Mouse (Mus musculus) midbrain, embryonic 14.5 days (tissue): Measurements from ENCODE around the gene Sfrp4. TPM values are rescaled to one million over a fixed set of nuclear protein-coding genes. Genes with fewer than 3 reads are reported as not detected.
"Not testable (repeated sequence)": the region's sequence is repeated elsewhere in the genome, so short reads cannot be mapped to it uniquely, and the experiment has no call there.

ENCODE experiments used
- ATAC-seq: fragments of 200-750 bp; cut with Nextera tagmentation; 2 replicates; pipeline ENCODE4 v1.8.0; 2017; ENCODE audit warnings: moderate number of reproducible peaks, moderate library complexity; ENCODE audit not compliant: low FRiP score, low TSS enrichment
- DNase-seq: peaks from one replicate; pipeline ENCODE4 v3.0.0-alpha.2; 2015
- H3K27ac ChIP-seq: fragments of 300-500 bp; sonication (generic); replicated peaks from 2 replicates; pipeline ENCODE4 v1.5.1; 2014; ENCODE audit warnings: mild to moderate bottlenecking, low read depth, low read length, moderate library complexity
- H3K27me3 ChIP-seq: fragments of 300-500 bp; sonication (generic); 2 replicates; pipeline ENCODE4 v1.6.1; 2014; ENCODE audit warnings: low read length, control low read depth, mixed read lengths; ENCODE audit not compliant: control insufficient read depth, insufficient read depth
- H3K36me3 ChIP-seq: fragments of 300-500 bp; sonication (generic); 2 replicates; pipeline ENCODE4 v1.6.1; 2014; ENCODE audit warnings: low read length, control low read depth; ENCODE audit not compliant: control insufficient read depth, insufficient read depth
- H3K4me1 ChIP-seq: fragments of 300-500 bp; sonication (generic); 2 replicates; pipeline ENCODE4 v1.6.1; 2014; ENCODE audit warnings: mild to moderate bottlenecking, antibody characterized with exemption, low read length, control low read depth; ENCODE audit not compliant: control insufficient read depth, insufficient read depth
- H3K4me2 ChIP-seq: fragments of 300-500 bp; sonication (generic); 2 replicates; pipeline ENCODE4 v1.6.1; 2014; ENCODE audit warnings: mild to moderate bottlenecking, low read length, moderate library complexity
- H3K4me3 ChIP-seq: fragments of 300-500 bp; sonication (generic); replicated peaks from 2 replicates; pipeline ENCODE4 v1.5.1; 2014; ENCODE audit warnings: low read depth, low read length
- H3K9ac ChIP-seq: fragments of 300-500 bp; sonication (generic); replicated peaks from 2 replicates; pipeline ENCODE4 v1.6.1; 2014; ENCODE audit warnings: mild to moderate bottlenecking, low read length, moderate library complexity
- H3K9me3 ChIP-seq: fragments of 300-500 bp; sonication (generic); 2 replicates; pipeline ENCODE4 v1.6.1; 2016; ENCODE audit warnings: low read length, control low read depth, mixed read lengths; ENCODE audit not compliant: control insufficient read depth
- WGBS: fragments of 180-500 bp; shearing (Covaris S2); extraction: QIAGEN DNeasy Blood & Tissue Kit; methylation state at CpG from one replicate; pipeline ENCODE4 v1.1.7; 2014; 5-methylcytosine and 5-hydroxymethylcytosine counted together
- polyA plus RNA-seq: library from polyadenylated mRNA; unstranded; fragments of >200 nt; fragmentation: Nextera tagmentation; extraction: Ambion mirVana; gene quantifications from 2 replicates; pipeline ENCODE4 v1.2.1, GENCODE M21; 2014

The Sfrp4 gene
- 2.5 and 2.7 TPM in 2 replicates for polyA plus RNA-seq

DNA sequence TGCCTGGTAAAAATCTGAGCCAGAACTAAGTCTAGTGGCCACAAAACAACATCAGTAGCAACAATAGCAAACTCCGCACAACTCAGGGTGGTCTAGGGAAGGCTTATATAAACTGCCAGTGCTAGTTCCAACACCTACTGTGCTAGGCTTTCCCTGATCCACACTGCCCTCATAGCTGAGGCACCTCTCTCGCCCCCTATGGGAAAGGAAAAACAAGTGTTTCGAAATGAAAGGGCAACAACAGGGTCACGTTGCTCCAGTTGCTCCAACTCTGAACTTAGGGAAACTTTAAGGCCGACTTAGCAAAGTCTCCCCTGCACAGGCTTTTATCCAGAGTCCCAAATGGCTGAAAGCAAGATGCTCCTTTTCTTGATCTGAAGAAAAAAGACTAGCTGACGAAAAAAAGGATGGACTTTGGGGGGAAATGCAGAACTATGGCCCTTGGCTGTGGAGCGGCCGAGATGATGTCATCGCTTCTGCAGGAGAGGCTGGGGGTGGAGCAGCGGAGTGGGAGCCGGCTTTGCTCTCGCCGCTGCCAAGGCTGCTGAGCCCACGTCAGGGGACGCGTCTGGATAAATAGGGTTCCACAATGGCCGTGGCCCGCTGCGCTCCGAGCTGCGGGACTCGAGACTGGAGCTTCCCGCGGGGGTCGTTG, at the start of gene Sfrp4:
Gene Sfrp4, plus strand, starts transcription at position 532 of the 655 bp plus-strand sequence.
- Histone ChIP-seq H3K27ac (no peak within 1 kb of the TSS), H3K4me3 (peak within 1 kb of the TSS; percentile 53), H3K27me3 (no peaks in the 10 kb centered on the region), H3K4me2 (peak within 1 kb of the TSS; percentile 93), H3K9me3 (no peaks in the 10 kb centered on the region), H3K4me1 (peaks cover 11% of the 10 kb centered on the region; the same call in 1 of the 2 replicates), H3K9ac (peak within 1 kb of the TSS; percentile 58), H3K36me3 (no peaks in the 10 kb centered on the region)
- DNase-seq (peak; percentile 78), ATAC-seq (peak; percentile 35; the same call in 1 of the 2 replicates)
- WGBS: 3% methylated on average over 25 of the region's 25 CpGs

DNA sequence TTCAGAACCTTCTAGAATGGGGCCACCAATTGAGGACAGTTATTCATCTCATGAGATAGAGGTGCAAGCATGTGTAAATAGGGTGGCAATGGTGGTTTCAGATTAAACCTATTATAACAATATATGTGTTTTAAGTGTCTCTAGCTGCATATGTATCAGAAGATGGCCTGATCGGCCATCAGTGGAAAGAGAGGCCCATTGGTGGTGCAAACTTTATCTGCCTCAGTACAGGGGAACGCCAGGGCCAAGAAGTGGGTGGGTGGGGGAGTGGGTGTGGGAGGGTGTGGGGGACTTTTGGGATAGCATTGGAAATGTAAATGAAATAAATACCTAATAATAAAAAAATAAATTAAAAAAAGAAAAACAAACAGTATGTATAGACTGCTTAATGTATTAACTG, 48.2 kb upstream of the Sfrp4 start:
- H3K9ac ChIP-seq, H3K4me3 ChIP-seq, H3K27me3 ChIP-seq, H3K4me2 ChIP-seq, H3K9me3 ChIP-seq, H3K36me3 ChIP-seq, ATAC-seq, H3K4me1 ChIP-seq, DNase-seq, H3K27ac ChIP-seq: not testable (repeated sequence)
- WGBS: 90% methylated on average over 2 of the region's 2 CpGs

DNA sequence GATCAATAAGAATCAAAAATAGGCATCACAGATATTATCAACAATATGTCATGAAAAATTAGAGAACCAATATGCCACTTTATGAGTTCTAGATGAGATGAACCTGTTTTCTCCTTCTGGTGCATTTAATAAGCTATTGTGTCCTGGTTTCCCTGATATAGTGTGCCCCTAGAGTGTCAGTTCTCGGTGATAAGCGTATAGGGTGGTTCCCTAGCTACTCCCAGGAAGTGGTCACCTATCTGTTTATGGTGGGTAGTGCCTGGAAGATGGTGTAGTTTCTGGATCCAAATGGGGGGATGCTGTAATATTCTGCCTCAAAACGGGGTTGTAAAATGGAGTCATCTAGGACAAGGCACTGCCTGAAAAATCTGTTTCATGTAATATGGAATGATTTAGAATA, 47.0 kb upstream of the Sfrp4 start:
- Histone ChIP-seq H3K27ac (no peak overlapping the region), H3K4me3 (no peak overlapping the region), H3K27me3 (no peaks in the 10 kb centered on the region), H3K36me3 (no peaks in the 10 kb centered on the region), H3K4me1 (no peaks in the 10 kb centered on the region), H3K9ac (no peak overlapping the region), H3K4me2 (no peak overlapping the region), H3K9me3 (no peaks in the 10 kb centered on the region)
- WGBS: 88% methylated on average over 3 of the region's 3 CpGs
- ATAC-seq: no peak
- no peak for DNase-seq

DNA sequence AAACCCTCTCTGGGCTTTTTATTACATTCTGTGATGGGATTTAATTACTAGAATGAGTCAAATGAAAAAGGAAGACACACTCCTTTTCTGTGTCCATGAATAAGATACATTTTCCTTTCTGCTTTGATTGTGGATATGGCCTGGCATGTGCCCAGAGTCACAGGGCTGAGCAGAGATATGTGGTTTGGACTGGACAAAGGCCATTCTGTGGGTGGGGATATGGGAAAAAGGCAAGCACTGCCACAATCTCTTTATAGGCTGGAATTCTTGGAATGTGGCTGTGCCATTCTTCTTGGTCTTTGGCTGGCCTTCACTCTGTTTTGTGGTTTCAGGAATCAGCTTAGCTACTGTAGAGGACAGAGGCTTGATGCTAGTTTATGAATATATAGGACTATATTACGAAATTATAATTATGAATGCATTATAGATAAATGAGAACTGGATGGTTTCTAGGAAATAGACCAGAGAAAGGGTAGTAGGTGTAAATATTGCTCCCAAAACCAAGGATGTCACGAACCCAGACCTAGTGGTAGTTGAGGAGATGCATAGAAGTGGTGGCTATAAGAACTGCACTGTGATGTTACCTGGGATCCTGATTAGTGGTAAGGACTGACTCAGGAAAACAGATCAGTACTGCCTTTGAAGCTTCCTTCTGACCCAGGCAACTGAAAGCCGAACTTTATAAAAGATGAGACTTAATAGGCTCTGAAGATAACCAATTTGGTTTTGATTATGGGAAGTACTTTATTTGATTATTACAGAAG, 31.7 kb upstream of the Sfrp4 start:
- Histone ChIP-seq H3K9me3 (no peaks in the 10 kb centered on the region), H3K27ac (no peak overlapping the region), H3K4me1 (no peaks in the 10 kb centered on the region), H3K4me3 (no peak overlapping the region), H3K4me2 (no peak overlapping the region), H3K9ac (no peak overlapping the region), H3K36me3 (0 out of 2 replicates have a peak, but pooled peaks cover 2% of the 10 kb centered on the region), H3K27me3 (no peaks in the 10 kb centered on the region)
- 95% methylated on average over 3 of the region's 3 CpGs for WGBS
- ATAC-seq (no peak), DNase-seq (no peak)

DNA sequence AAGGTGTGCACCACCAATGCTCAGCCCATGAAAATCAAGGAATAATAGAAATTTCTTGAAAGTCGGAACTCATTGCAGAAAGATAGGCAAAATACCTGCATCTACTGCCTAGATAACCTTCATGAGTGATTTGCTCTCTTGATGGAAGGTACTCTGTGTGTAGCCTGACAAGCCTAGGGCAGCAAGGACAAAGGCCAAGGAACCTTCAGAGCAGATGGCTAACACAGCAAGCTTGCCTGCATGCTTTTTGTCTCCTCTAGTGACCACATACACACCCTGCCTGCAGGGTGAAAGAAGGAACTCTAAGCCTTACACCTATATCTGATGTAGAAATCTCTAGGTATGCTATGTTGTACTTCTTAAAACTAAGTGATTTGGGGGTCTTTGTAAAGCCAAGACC, 27.8 kb upstream of the Sfrp4 start:
- no peak for ATAC-seq
- H3K36me3 ChIP-seq: 0 out of 2 replicates have a peak, but pooled peaks cover 2% of the 10 kb centered on the region
- H3K9me3 ChIP-seq: no peaks in the 10 kb centered on the region
- H3K27me3 ChIP-seq: no peaks in the 10 kb centered on the region
- no peak overlapping the region for H3K27ac ChIP-seq
- 95% methylated on average over 1 of the region's 1 CpGs for WGBS
- no peak overlapping the region for H3K9ac ChIP-seq
- no peak overlapping the region for H3K4me2 ChIP-seq
- no peak overlapping the region for H3K4me3 ChIP-seq
- H3K4me1 ChIP-seq: no peaks in the 10 kb centered on the region
- no peak for DNase-seq

DNA sequence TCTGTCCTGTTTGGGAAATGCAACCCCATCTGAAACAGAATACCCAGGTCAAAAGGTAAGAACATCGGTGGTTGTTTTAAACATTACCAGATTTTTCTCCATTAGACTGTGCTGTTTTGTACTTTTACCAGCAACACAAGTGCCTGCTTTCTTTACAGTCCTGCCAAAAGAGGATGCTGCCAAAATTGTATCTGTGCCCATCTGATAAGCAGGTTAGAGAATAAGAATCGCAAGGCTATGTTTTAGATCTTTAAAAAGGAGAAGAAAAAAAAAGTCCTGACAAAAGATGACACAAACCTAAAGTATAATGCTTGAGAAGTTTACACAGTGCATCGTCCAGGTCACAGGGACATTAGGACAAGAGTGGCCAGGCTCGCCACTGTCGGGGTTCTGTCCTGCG, 23.7 kb upstream of the Sfrp4 start:
- ATAC-seq: no peak
- WGBS: 93% methylated on average over 6 of the region's 6 CpGs
- Histone ChIP-seq H3K4me2 (no peak overlapping the region), H3K27me3 (no peaks in the 10 kb centered on the region), H3K9ac (no peak overlapping the region), H3K4me1 (no peaks in the 10 kb centered on the region), H3K36me3 (no peaks in the 10 kb centered on the region), H3K27ac (no peak overlapping the region), H3K9me3 (no peaks in the 10 kb centered on the region), H3K4me3 (no peak overlapping the region)
- DNase-seq: no peak

DNA sequence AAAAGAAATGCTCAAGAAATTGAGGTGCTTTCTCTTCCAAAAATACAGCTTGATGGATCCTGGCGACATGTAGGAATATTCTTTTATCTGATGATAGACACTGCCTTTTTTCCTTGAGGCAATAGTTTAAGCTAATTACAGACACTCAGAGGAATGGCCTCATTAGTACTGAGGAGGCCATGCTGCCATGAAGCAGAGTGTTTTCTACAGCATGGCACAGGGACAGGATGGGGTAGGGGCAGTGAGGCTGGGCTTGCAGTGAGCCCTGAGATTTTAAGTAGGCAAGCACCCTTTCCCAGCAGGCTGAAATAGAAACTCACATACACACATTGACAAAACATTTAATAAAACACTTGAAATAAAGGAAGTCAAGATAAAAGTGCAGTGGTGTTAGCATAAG, 20.4 kb upstream of the Sfrp4 start:
- Histone ChIP-seq H3K36me3 (no peaks in the 10 kb centered on the region), H3K27me3 (no peaks in the 10 kb centered on the region), H3K4me2 (no peak overlapping the region), H3K9me3 (no peaks in the 10 kb centered on the region), H3K4me3 (no peak overlapping the region), H3K9ac (no peak overlapping the region), H3K27ac (no peak overlapping the region), H3K4me1 (no peaks in the 10 kb centered on the region)
- DNase-seq (no peak), ATAC-seq (no peak)
- WGBS: 80% methylated on average over 1 of the region's 1 CpGs

DNA sequence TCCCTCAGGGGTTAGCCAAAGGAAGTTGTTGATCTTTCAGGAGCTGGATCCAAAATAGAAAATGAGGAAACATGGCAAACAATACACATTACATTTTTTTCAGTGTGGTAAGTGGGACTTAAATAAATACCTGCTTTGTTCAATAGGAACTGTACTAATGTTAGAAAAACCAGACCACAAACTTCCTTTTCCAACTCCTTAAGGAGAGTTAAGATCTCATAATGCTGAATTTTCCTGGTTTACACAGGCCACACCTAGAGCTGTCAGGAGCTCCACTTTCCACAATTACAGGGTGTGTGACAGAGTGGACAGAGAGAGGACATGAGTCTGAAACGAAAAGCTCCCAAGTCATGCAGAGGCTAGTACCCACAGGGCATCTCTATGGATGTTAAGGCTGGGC, 19.2 kb upstream of the Sfrp4 start:
- Histone ChIP-seq H3K9me3 (no peaks in the 10 kb centered on the region), H3K27ac (no peak overlapping the region), H3K4me3 (no peak overlapping the region), H3K4me1 (no peaks in the 10 kb centered on the region), H3K4me2 (no peak overlapping the region), H3K36me3 (no peaks in the 10 kb centered on the region), H3K27me3 (no peaks in the 10 kb centered on the region), H3K9ac (no peak overlapping the region)
- 91% methylated on average over 1 of the region's 1 CpGs for WGBS
- ATAC-seq (no peak), DNase-seq (no peak)

DNA sequence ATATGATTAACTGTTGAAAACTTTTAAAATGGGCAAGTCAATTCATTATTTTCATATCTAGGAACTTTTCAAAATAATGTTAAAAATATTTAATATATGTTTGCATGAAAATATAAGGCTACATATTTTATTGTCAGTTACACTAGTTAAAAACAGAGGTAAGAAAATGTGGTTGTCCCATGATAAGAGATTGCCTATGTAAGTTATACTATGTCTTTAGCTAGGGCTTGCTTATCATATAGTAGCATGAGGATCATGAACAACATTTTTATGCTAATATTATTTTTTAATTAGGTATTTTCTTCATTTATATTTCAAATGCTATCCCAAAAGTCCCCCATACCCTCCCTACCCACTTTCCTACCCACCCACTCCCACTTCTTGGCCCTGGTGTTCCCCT, 18.0 kb upstream of the Sfrp4 start:
- Histone ChIP-seq H3K4me1 (no peaks in the 10 kb centered on the region), H3K4me2 (no peak overlapping the region), H3K27me3 (no peaks in the 10 kb centered on the region), H3K27ac (no peak overlapping the region), H3K4me3 (no peak overlapping the region), H3K9me3 (no peaks in the 10 kb centered on the region), H3K36me3 (no peaks in the 10 kb centered on the region), H3K9ac (no peak overlapping the region)
- DNase-seq (no peak), ATAC-seq (no peak)
